Mouse (Mus musculus) kidney, adult 11 months (tissue): ENCODE measurements around the gene Gadl1.

Experiments used
- DNase-seq: peaks from one replicate; pipeline ENCODE4 v3.0.0; 2022

Gadl1 gene

DNA sequence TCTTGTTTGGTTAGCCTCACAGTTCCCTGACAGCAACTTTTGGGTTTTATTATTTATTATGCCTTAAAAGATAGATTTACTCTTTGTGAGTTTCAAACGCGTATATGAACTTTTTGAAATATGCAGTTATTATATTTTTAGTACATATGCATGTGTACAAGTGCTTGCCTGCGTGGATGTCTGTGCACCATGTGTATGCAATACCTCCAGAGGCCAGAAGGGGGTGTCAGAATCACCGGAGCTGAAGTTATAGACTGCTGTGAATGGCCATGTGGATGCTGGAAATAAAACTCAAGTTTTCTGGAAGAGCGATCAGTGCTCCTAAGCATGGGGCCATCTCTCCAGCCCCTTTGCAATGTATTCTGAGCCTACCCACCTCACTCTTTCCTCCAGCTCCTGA, 28.7 kb downstream of the Gadl1 start:
- no peak for DNase-seq

DNA sequence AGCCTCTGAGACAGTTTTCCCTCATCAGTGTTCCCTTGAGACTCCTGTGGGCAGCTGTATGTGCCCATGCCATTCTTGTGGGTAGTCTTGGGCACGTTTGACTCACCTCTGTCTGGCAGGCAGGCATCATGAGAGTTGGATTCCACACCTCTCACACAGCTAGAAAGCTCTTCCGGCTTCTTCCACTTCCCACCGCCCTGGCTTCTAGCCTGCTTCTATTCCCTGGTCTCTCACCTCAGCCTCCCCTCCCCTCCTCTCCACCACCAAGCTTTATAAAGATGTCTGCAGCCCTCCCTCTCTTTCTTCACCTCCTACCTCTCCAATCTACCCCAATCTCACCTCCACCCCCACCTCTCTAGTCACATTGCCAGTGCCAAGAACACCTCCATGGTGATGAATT, 30.2 kb downstream of the Gadl1 start:
- no peak for DNase-seq

DNA sequence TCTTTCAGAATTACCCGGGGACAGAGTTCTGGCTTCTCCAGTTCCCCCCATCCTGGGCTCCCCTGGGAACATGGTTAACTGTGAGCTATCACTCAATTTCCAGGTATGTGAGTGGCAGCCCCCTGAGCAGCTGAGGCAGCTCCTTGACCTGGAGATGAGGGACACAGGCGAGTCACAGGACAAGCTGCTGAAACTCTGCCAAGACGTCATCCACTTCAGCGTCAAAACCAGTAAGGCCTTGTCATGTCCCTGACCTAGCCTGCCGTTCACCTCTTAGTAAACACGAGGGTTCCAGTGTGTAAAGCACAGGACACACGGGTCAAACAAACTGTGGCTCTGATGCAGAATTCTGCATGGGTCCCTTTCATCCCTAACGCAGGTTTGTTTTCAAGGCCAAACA, 31.9 kb downstream of the Gadl1 start:
- DNase-seq = no peak

DNA sequence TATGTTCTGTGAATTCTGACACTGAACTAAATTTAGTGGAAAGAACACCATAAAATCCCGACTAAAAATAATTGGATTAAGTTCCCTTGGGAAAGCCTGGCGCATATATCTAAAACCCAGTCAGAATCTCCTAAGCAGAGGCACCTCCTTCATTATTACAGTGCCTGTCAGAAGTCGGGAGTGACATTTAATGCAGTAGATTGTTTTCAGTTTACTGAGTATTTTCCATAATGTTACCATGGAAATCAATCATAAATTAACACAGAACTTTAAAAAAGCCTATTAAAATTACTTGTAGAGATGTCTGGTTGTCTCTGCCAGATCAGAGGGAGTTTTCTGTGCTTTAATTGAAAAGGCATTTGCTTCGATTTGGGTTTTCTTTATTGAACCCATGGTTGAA, 33.2 kb downstream of the Gadl1 start:
- DNase-seq = no peak

DNA sequence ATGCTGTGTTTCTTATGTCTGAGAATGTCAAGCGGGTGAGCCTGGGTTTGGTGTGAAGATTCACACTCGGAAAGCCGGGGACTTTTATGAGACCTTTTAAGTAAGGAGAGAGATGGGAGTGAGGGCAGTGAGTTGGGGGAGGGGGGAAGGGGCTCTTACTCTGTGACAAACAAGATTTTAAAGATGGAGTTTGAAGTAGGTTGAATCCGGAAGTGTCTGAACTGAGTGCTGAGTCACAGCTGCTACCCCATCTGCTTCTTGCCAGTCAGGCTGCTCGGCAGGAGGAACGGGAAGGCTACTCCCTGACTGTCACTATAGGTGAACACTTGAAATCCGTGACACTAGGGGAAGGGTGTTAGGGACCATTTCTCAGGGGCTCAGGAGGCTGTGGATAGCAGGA, 33.7 kb downstream of the Gadl1 start:
- no peak for DNase-seq

DNA sequence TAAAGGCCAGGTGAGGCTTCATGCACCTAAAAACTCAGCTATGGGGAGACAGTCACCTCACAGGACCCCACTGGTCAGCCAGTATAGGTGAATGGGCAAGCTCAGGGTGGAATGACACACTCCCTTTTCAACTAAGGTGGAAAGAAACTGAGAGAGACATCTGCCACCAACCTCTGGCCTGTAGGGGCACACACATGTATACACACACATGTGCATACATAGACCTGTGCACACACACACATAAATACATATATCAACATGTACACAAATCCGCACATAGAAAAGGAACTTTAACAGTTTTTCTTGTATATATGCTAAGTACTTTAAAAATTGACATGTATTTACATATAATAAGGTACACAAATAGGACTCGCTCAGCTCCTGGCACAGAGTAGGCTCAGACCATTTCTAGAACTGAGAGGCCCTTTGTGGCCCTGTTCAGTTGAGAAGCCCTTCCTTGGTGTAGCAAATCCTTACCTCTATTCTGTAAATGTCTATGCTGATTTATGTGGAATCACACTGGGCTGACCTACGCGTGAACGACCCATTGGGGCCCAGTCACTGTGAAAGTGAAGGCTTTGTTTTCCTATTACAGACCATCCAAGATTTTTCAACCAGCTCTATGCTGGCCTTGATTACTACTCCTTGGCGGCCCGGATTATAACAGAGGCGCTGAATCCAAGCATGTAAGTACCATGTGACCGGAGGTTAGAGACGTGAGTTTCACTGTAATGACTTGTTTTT, 34.5 kb downstream of the Gadl1 start:
- no peak for DNase-seq

DNA sequence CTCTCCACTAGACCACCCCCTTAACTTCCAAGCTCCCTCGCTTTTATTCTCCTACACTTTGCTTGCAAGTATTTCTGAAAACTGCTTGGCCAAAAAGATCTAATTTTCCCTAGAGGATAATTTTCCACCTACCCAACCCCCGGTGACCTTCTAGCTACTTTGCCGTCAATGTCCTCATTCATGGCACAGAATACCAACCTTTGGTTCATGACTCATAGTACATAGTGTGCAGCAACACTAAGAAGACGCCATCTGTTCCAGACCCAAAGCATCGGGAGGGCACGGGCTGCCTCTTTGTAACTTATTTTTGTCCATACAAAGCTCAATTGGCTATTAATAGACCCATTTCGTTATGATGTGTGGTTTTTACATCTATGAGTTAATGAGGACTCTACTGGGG, 55.8 kb downstream of the Gadl1 start:
- DNase-seq = no peak

DNA sequence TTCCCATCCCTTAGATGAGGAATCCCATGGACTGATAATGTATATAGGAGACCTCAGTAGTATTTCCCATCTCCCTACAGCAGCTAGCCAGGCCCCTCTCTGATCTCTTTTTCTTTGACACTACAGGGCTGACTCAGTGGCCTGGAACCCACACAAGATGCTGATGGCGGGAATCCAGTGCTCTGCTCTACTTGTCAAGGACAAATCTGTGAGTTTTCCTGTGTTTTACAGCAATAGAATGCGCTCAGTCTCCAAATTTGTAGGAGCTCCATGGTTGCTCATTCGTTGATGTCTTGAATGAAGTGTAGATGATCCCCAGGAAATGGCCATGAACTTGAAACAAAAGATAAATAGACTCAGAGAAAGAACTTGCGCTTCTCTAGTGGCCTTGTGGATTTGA, 56.9 kb downstream of the Gadl1 start:
- DNase-seq = no peak

DNA sequence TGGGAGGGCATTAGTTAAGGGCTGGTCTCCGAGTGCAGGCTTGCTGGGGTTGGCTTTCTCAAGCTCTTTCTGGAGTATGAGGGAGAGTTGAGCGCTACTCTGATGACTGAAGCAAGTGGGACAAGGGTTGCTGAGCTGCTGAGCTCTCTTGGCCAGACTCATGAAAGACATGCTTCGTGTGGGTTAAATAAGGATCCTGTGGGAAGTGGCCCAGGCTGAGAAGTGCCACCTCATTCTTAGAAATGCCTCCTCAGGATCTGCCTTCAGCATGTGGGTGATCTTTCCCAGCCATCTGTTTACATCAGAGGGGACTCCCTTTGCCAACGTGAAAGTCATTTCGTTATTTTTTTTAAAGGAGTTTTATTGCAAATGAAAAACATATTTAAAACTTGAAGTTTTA, 57.5 kb downstream of the Gadl1 start:
- no peak for DNase-seq

DNA sequence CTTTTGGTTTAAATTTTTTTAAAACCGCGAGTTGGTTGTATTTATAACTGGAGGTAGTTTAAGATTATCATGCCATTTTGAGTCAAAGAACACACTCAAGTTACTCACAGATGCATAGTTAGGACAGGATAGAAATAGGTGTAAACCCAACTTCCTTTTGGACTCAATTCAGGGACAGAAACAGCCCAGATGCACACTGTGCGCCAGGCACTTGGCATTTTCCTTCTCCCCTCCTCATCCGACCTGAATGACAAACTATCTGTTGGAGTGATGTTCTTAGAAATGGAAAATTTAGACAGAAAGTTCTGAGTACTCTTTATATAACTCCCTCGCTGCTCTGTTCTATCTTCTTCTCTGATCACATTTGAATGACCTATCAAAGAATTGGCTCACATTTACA, 58.4 kb downstream of the Gadl1 start:
- no peak for DNase-seq

DNA sequence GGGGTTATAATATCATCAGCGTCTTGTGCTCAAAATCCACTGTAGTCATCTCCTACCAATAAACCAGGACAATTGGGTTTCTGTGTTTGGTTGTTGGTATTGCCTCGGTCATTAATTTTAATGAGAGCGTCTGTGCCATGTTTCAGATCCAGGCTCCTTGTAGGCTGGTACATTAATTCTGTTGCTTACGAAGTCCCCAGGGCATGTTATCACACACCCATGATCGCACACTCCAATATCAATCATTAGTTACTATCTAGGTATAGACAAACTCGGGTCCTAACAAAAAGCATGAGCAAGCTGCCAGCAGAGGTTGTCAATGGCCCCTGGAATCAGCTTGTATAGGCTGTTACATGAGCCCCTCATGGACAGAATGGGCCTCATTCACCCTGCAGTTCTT, 67.6 kb downstream of the Gadl1 start:
- DNase-seq = no peak

DNA sequence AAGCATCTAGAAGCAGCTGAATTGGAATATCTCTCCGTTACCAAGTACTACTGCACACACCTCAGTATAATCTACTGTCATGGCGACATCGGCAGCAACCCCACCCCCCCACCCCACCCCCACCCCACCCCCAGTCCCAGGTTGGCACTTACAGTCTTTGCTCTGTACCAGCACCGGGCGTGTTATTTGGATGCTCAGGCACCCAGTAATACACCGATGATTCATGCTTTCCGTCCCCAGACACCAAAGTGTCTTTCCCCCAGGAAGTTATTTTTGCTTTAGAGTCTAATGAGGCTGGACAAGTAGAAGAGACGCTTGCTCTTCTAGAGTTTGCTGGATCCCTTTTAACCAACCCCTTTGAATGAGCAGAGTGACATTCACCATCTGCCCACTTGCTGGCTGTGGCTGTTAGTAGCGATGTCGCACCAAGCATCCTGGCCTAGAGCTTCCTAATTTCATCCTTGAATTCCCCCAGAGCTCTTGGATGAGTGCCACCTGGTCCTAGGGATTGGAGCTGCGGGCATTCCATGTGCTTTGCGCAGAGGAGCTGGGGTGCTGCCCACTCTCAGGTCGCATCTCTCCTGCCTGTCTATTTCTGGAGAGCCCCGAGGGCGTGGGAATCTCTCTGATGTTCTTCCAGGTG, 68.5 kb downstream of the Gadl1 start:
- DNase-seq = no peak

DNA sequence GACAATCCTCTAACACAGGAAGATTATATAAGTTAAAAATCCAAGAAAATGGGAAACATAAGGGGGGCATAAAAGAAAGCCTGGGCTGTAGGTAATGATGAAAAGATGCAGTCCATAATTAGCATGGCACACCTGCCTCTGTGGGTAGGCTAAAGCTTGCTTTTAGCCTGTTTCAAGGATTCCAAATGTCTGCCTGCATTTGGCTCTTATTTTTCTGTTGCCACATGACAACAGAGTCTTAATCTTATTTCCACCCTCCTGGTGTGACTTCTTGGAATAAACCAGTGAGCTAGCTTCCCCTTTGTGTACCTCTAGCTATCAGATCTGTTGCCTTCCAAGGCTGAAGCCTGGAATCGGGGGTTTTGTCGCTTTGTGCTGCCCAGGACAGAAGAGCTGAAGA, 69.2 kb downstream of the Gadl1 start:
- DNase-seq = no peak

DNA sequence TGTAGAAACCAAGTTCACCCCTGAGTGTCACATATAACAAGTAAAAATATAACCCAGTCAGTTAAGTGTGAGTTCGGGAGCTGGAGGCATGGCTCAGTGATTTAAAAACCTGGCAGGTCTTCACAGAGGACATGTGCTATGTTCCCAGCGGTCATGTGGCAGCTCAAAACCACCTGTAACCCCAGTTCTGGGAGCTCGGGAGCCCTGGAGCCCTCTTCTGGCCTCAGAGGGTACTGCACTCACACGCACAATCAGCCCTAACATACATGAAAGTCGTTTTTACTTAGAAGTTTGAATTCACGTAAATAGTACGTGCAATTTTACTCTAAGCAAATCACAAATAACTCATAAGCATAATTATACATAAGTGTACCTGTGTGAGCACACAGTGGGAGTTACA, 81.4 kb downstream of the Gadl1 start:
- DNase-seq = no peak

DNA sequence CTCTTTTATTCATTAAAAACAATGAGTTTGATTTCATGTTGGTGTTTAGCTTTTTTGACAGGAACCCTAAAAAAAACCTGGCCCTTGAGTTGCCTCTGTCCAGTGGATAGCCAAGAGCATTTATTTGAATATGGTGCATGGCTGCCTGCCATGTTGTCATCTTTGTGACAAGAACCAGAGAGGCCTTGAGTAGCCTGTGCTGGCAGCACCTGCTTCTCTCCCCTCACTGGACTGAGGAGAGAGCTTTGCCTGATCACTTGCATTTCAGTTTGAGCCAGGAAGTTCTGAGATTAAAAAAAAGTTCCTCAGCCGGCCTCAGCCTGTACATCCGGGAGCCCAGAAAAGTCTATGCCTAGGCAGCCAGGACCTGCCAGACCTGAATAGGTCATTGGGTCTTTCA, 85.5 kb downstream of the Gadl1 start:
- DNase-seq = no peak

DNA sequence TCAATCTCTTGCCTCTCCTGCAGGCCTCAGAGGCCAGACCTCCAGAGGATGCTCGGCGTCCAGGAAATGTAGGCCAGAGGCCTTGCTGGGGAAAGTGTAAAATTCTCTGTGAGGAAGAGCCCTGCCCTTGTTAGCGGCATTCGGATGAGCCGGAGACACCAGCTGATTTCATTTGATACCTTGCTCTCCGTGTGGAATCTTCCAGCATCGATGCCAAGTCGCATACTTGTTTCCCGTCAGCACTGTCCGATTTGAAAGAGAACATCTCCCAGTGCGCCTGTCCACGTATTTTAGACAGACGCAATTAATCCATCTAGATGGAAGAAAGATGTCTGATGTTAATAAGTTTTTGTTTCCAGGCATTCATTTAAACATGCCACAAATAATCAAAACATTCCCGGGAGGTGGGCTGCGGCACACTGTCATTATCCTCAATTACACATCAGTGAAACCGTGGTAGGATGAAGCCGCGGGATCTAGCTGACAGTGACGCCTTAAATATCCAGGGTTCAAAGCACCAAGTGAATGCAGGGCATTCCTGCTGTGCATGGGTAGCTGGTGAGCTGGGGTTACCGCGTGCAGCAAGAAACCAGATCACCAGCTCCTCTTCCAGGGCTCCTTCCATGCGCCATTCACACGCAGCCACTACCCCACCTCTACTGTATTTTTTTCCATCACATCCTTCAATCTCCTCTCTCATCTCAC, 86.8 kb downstream of the Gadl1 start:
- DNase-seq = no peak

DNA sequence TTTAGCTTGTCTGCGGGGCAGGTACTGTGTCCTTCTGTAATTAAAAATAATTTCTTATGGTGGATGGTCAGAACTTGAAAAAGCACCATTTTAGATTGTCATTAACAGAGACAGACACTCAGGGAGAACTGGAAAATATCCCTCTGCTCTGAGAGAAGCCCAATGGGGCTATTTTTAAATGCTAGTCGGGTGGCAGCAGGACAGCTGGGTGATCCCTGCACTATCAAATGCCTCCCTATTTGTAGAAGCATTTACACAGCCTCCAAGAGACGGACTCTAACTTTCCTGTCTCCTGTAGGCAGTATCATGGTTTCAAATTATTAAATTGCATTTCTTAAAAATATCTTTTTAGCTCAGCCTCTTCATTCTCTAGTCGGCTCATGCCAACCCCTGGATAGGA, 89.1 kb downstream of the Gadl1 start:
- no peak for DNase-seq

DNA sequence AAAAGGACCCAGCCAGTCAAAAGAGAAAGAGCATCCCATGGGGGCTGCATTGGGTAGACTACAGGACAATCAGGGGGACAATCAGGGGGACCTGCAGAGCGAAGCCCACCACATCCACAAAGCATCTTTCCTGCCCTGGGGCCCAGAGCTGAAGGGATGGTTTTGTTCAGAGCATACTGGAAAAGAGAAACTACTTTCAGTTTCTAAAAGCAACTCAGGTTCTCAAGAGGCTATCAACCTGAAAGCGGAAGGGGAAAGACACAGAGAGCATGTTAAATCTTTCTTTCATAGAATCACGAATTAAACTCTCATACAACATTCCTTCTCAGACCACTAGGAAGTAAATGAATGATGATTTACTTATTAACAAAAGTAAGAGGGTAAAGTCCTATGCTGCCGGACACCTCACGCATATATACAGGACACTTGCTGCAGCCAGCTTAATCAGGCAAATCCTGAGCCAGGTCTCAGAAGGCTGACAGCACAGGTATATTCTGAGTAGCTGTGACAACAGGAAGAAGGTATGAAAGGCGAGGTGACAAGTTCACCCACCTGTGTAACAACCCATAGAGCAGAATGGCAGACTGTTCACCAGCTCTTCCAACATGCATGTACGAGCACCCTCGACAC, 90.2 kb downstream of the Gadl1 start:
- DNase-seq = peak; percentile 17

DNA sequence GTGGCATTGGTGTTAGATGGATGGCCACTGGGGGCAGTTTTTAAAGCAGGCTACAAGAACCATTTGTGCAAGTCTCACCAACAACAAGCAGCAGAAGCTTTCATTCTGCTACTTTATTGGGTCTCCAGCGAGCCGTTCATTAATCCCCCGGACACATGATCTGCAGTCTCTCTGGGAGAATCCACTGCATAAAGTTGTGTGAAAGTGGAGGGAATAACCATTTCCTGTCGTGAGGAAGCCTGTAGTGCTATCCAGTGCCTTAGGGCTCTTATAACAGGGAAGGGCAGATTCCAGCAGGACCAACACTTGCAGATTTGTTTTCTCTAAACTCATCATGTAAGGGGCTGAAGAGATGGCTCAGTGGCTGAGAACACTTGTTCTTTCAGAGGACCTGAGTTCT, 104.7 kb downstream of the Gadl1 start:
- no peak for DNase-seq

DNA sequence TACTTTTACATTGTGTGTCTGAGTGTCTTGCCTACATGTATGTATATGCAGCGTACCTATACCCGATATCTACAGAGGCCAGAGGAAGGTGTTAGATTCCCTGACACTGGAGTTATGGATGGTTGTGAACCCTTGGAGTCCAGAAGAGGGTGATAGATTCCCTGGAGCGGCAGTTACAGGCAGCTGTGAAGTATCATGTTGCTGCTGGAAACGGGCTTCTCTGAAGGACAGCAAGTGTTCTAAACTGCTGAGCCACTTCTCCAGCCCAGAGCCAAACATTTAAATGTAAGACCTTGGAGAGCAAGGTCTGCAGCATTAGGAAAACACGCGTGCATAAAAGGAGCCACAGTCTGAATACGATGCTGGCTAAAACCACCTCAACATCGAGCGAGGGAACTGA, 107.0 kb downstream of the Gadl1 start:
- DNase-seq = no peak

DNA sequence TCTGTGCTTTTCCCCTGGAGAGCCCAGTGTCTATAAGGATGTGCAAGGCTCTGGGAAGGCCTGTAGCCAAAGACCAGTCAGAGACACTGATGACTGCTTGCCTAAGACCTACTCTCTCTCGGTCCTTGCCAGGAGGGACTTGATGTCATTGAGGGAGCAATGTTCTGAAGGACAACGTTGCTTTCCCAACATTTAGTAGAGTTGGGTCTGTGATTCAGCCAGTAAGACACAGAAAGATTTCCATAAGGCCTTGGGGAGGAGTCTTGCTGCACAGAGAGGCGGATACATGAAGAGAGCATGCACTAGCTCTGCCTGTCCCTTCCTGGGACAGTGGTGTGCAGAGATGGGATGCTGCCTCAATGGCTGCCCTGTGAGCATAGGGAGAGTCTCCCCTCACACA, 107.8 kb downstream of the Gadl1 start:
- no peak for DNase-seq

DNA sequence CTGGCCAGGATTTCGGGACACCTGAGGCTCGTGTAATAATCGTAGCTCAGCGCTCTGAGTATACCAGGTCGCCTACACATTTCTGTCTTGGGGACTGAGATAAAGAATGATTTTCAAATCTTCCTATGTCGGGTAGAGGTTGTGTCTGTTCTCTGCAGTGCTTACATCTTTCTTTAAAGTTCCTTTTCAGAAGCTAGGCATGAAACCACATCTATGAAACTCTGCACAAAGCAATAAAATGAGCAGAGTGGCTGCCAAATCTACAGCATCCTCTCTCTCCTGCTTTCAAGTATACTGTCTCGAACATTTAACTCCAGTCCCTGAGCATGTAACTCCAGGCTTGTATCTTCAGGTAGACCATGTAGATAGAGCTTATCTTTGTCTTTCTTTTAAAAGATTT, 109.3 kb downstream of the Gadl1 start:
- DNase-seq = no peak

DNA sequence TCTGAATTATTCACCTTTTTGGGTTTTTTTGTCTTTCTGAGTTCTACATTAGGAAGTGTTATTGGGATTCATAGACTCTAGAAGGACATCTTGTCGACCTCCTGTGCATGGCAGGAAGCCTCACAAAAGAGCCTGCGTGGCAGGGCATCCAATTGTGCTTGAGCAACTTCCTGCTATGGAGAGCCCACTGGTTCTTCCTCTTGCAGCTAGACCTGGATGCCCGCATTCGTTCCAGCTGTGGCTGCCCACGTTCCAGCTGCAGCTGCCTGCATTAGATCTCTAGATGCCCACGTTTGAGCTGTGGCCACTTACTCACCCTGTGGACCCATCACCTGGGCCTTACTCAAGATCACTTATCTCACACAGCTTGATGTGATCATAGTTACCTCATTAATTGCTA, 116.1 kb downstream of the Gadl1 start:
- no peak for DNase-seq

DNA sequence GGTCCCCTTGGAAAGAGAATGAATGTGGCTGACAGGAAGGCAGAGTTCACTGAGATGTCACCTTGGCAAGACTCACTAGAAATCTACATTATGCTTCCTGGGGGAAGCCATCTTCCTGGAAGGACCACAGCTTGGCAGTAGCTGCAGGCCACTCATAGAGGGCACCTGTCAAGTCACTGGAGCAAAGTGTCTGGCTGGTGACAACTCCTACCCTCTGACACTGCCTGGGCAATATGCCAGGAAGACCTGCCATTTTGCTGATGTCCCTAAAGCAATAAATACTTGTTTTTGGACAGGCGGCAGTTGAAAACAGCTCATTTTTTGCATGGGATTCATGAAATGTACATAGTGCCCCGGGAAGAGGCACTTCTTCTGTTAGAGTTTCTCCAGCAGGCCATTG, 119.8 kb downstream of the Gadl1 start:
- no peak for DNase-seq
